Mouse (Mus musculus): ENCODE measurements around the gene Cenpv. TPM values are rescaled to one million over a fixed set of nuclear protein-coding genes. Genes with fewer than 3 reads are reported as not detected.
A peak's percentile ranks its signal among the peaks of the same experiment; 100 is the strongest.

Gene Cenpv
- polyA plus RNA-seq (2012; rRNA removed), result 40.5 and 47.6 TPM in 2 replicates
- polyA plus RNA-seq (2014; fragmentation: Nextera tagmentation; extraction: Ambion mirVana), result 26.7 and 27.0 TPM in 2 replicates

DNA sequence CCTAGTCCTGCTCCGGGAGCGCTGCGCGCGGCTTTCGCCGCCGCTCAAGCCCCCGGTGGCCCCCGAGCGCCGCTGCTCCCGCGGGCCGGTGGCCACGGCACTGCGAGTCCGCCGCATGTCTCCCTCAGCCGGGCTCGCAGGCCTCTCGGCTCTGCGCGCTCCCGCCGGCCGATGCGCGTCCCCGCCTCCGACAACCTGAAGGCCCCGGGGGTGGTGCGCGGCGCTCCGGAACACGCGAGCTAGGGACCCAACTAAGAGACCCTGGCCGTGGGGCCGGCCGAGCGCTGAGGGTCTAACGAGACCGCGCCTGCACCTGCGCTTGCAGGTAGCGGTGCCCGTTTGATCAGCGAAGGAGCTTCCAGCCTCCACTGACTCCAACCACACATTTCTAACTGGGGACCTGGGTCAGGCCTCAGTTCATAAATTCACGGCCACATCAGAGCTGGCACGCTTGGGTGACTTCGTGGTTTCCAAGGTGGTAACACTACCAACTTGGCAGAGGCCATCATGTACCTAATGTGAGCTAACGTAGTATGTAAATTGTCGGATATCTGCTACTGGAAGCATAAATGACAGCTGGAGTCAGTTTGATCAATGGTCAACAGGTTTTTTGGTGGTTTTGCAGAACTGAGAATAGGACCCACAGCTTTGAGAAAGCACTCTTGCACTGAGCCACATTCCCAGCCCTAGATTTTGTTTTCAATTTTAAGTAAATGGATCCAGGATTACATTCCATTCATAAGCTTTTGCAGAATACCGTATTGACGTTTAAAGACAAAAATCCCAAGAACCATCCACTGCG is at the start of gene Cenpv:
Cenpv (minus strand) TSS at position 173 of the 802 bp plus-strand sequence.
- Histone ChIP-seq H3K4me2 (replicated peaks; ENCODE audit: low read depth, low read length, severe bottlenecking) (peak within 1 kb of the TSS; percentile 95), H3K36me3 (ENCODE audit: control insufficient read depth, insufficient read depth, low read length) (no peaks in the 10 kb centered on the region), H3K9me3 (ENCODE audit: control insufficient read depth, low read length) (no peaks in the 10 kb centered on the region), H3K4me3 (replicated peaks; ENCODE audit: low read length) (peak within 1 kb of the TSS; percentile 75), H3K4me1 (ENCODE audit: control insufficient read depth, insufficient read depth, low read length) (no peaks in the 10 kb centered on the region), H3K27ac (replicated peaks; ENCODE audit: low read depth, low read length) (peak within 1 kb of the TSS; percentile 52; the same call in 1 of the 2 replicates), H3K27me3 (ENCODE audit: control insufficient read depth, insufficient read depth, low read length) (0 out of 2 replicates have a peak, but pooled peaks cover 7% of the 10 kb centered on the region), H3K9ac (ENCODE audit: low read depth, low read length, severe bottlenecking) (peak within 1 kb of the TSS; percentile 89)
- WGBS, result 6% methylated on average over 40 of the region's 57 CpGs
- ATAC-seq (ENCODE audit: low FRiP score, low read depth) (peak; percentile 56), DNase-seq (ENCODE audit: low spot score) (peak; percentile 54)
- TF ChIP-seq POLR2A (IDR thresholded peaks at IDR 0.05; ENCODE audit: borderline replicate concordance, extremely low read depth, insufficient read depth, insufficient read length), result no peak

DNA sequence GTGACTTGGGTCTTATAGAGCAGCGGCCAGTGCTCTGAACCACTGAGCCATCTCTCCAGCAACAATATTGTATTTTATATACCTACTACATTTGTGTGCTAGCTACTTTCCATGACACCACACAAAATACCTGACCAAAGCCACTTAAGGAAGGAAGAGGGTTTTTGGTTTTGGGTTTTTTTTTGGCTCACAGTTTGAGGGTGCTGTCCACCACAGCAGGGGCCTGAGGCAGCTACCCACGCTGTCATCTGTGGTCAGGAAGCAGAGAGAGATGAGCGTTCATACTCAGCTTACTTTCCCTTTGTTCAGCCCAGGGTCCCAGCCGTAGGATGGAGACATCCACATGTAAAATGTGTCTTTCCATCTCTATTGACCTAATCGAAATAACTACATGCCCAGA is 48.0 kb upstream of the Cenpv start:
- Histone ChIP-seq H3K36me3 (ENCODE audit: control insufficient read depth, insufficient read depth, low read length) (no peaks in the 10 kb centered on the region), H3K27ac (replicated peaks; ENCODE audit: low read depth, low read length) (no peak overlapping the region), H3K27me3 (ENCODE audit: control insufficient read depth, insufficient read depth, low read length) (no peaks in the 10 kb centered on the region), H3K4me2 (replicated peaks; ENCODE audit: low read depth, low read length, severe bottlenecking) (no peak overlapping the region), H3K4me3 (replicated peaks; ENCODE audit: low read length) (no peak overlapping the region), H3K9ac (ENCODE audit: low read depth, low read length, severe bottlenecking) (no peak overlapping the region), H3K4me1 (ENCODE audit: control insufficient read depth, insufficient read depth, low read length) (no peaks in the 10 kb centered on the region), H3K9me3 (ENCODE audit: control insufficient read depth, low read length) (no peaks in the 10 kb centered on the region)
- ATAC-seq (ENCODE audit: low FRiP score, low read depth) (no peak), DNase-seq (ENCODE audit: low spot score) (no peak)
- no peak for TF ChIP-seq POLR2A (IDR thresholded peaks at IDR 0.05; ENCODE audit: borderline replicate concordance, extremely low read depth, insufficient read depth, insufficient read length)
- WGBS, result 87% methylated on average over 5 of the region's 5 CpGs

DNA sequence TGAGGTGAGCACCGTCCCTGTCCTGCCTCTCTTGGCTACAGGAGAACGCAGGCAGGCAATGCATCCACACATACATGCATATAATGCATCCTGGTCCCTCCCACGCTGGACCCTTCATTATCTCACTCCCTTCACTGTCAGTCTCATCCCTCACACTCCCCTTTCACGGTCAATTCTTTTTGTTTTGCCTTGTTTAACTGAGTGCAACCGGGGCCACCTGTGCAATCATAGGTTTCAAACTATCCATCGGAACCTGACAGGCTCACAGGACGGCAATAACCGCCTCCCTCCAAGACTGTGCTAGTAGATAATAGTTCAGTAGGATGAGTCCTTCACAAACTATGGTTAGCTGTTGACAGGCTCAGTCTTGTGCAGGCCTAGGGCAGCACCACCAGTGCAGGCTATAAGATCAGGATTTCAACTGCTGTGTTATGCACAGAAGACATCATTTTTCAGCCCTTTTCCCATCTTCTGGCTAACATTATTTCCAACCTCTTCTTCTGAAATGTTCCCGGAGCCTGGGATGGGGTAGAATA is 45.7 kb upstream of the Cenpv start:
- no peak for DNase-seq (ENCODE audit: low spot score)
- H3K4me3 ChIP-seq (replicated peaks; ENCODE audit: low read length), result no peak overlapping the region
- no peak overlapping the region for H3K9ac ChIP-seq (ENCODE audit: low read depth, low read length, severe bottlenecking)
- no peak for ATAC-seq (ENCODE audit: low FRiP score, low read depth)
- no peaks in the 10 kb centered on the region for H3K27me3 ChIP-seq (ENCODE audit: control insufficient read depth, insufficient read depth, low read length)
- no peak for TF ChIP-seq POLR2A (IDR thresholded peaks at IDR 0.05; ENCODE audit: borderline replicate concordance, extremely low read depth, insufficient read depth, insufficient read length)
- H3K36me3 ChIP-seq (ENCODE audit: control insufficient read depth, insufficient read depth, low read length), result no peaks in the 10 kb centered on the region
- no peak overlapping the region for H3K27ac ChIP-seq (replicated peaks; ENCODE audit: low read depth, low read length)
- 86% methylated on average over 9 of the region's 9 CpGs for WGBS
- H3K4me2 ChIP-seq (replicated peaks; ENCODE audit: low read depth, low read length, severe bottlenecking), result no peak overlapping the region
- no peaks in the 10 kb centered on the region for H3K4me1 ChIP-seq (ENCODE audit: control insufficient read depth, insufficient read depth, low read length)
- no peaks in the 10 kb centered on the region for H3K9me3 ChIP-seq (ENCODE audit: control insufficient read depth, low read length)

DNA sequence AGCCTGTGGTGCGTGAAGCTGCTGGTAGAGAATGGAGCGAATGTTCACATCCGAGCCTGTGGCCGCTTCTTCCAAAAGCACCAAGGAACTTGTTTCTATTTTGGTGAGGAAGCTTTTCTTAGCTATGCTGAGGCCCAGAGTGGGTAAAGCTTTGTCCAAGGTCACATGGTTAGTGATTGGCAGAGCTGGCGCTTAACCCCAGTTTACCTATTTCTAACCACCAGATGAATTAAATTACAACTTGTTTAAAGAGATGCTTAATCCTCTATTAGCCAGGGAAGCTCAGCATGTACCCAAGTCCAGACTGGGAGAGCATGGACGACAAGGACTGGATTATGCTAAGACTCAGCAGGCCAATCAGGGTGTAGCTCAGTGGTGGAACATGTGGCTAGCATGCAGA is 44.0 kb upstream of the Cenpv start:
- no peak overlapping the region for H3K9ac ChIP-seq (ENCODE audit: low read depth, low read length, severe bottlenecking)
- H3K27ac ChIP-seq (replicated peaks; ENCODE audit: low read depth, low read length), result no peak overlapping the region
- no peaks in the 10 kb centered on the region for H3K9me3 ChIP-seq (ENCODE audit: control insufficient read depth, low read length)
- no peak for ATAC-seq (ENCODE audit: low FRiP score, low read depth)
- no peaks in the 10 kb centered on the region for H3K27me3 ChIP-seq (ENCODE audit: control insufficient read depth, insufficient read depth, low read length)
- H3K36me3 ChIP-seq (ENCODE audit: control insufficient read depth, insufficient read depth, low read length), result no peaks in the 10 kb centered on the region
- no peak overlapping the region for H3K4me2 ChIP-seq (replicated peaks; ENCODE audit: low read depth, low read length, severe bottlenecking)
- no peaks in the 10 kb centered on the region for H3K4me1 ChIP-seq (ENCODE audit: control insufficient read depth, insufficient read depth, low read length)
- 74% methylated on average over 6 of the region's 6 CpGs for WGBS
- TF ChIP-seq POLR2A (IDR thresholded peaks at IDR 0.05; ENCODE audit: borderline replicate concordance, extremely low read depth, insufficient read depth, insufficient read length), result no peak
- no peak overlapping the region for H3K4me3 ChIP-seq (replicated peaks; ENCODE audit: low read length)
- DNase-seq (ENCODE audit: low spot score), result no peak

DNA sequence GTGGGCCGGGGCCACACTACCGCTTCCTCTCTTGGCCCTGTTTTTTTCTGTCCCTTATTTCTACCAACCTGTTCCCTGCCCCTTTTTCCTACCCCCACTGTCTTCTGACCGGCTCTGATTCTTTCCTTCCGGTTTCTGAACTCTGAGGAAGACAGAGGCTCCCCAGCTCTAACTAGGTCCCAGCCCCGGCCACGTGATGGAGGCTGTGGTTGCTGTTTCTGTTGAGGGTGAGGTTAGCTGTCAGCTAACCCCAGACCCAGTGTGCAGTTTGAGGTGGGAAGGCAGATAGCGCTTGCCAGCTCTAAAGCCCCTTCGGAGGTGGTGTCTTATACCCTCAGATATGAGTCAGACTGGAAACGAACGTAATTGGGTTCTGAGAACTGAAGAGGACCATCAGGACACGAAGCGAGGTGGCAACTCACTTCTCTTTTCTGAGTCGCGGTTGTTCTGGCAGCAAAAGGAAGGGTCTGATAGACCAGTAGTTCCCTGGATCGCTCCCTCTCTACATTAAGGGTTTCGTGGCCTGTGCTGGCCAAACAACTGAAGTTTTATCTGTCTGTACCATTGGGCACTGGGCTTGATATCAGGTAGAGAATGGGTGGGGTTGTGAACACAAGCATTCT is 37.6 kb upstream of the Cenpv start:
- H3K27ac ChIP-seq (replicated peaks; ENCODE audit: low read depth, low read length), result no peak overlapping the region
- ATAC-seq (ENCODE audit: low FRiP score, low read depth) (no peak), DNase-seq (ENCODE audit: low spot score) (no peak)
- TF ChIP-seq POLR2A (IDR thresholded peaks at IDR 0.05; ENCODE audit: borderline replicate concordance, extremely low read depth, insufficient read depth, insufficient read length), result no peak
- H3K36me3 ChIP-seq (ENCODE audit: control insufficient read depth, insufficient read depth, low read length), result no peaks in the 10 kb centered on the region
- H3K9me3 ChIP-seq (ENCODE audit: control insufficient read depth, low read length), result no peaks in the 10 kb centered on the region
- peaks cover 6% of the 10 kb centered on the region for H3K4me1 ChIP-seq (ENCODE audit: control insufficient read depth, insufficient read depth, low read length)
- H3K4me3 ChIP-seq (replicated peaks; ENCODE audit: low read length), result peak overlapping the region; percentile 48; the same call in 1 of the 2 replicates
- no peak overlapping the region for H3K9ac ChIP-seq (ENCODE audit: low read depth, low read length, severe bottlenecking)
- 63% methylated on average over 16 of the region's 16 CpGs for WGBS
- H3K27me3 ChIP-seq (ENCODE audit: control insufficient read depth, insufficient read depth, low read length), result no peaks in the 10 kb centered on the region
- no peak overlapping the region for H3K4me2 ChIP-seq (replicated peaks; ENCODE audit: low read depth, low read length, severe bottlenecking)
